8 mouse cellular contexts compared by ENCODE assay signal in genomic region chr2:27079649-27080048, GRCm38 (mm10). TPM values are rescaled to one million over a fixed set of nuclear protein-coding genes. Genes with fewer than 3 reads are reported as not detected.
DNase-seq lines count a peak whose midpoint lies in the region; ATAC-seq and TF ChIP-seq lines count a peak whose summit lies in the region.

No protein-coding gene starts in this region.

- H3K9me3 ChIP-seq in heart, embryonic 15.5 days (replicated peaks) = no peaks in the 10 kb centered on the region
- H3K9me3 ChIP-seq in kidney, postnatal 0 days (replicated peaks; ENCODE audit: low read length) = no peaks in the 10 kb centered on the region
- H3K9me3 ChIP-seq in midbrain, postnatal 0 days (ENCODE audit: low read length) = no peaks in the 10 kb centered on the region

- H3K9ac ChIP-seq in heart, embryonic 15.5 days = peak overlapping the region; percentile 20; the same call in 1 of the 2 replicates
- no peak overlapping the region for H3K9ac ChIP-seq in kidney, postnatal 0 days (ENCODE audit: low read depth, low read length)
- H3K9ac ChIP-seq in midbrain, postnatal 0 days (replicated peaks; ENCODE audit: low read length, poor library complexity, severe bottlenecking) = no peak overlapping the region; the same call in 1 of the 2 replicates

- H3K27ac ChIP-seq in thymus, adult 2 months (ENCODE audit: control insufficient read depth, insufficient read depth, low read length) = no peak overlapping the region; the same call in 1 of the 2 replicates
- H3K27ac ChIP-seq in heart, embryonic 15.5 days = peak overlapping the region; percentile 51
- no peak overlapping the region for H3K27ac ChIP-seq in kidney, postnatal 0 days
- H3K27ac ChIP-seq in midbrain, postnatal 0 days (ENCODE audit: low read depth, low read length) = no peak overlapping the region

- H3K4me2 ChIP-seq in heart, embryonic 15.5 days = peak overlapping the region; percentile 51
- H3K4me2 ChIP-seq in kidney, postnatal 0 days (ENCODE audit: low read length) = peak overlapping the region; percentile 38; the same call in 1 of the 2 replicates
- H3K4me2 ChIP-seq in midbrain, postnatal 0 days (ENCODE audit: low read depth, low read length, poor library complexity, severe bottlenecking) = peak overlapping the region; percentile 19

- no peak for TF ChIP-seq POLR2A in thymus, adult 2 months (IDR thresholded peaks at IDR 0.05; ENCODE audit: control insufficient read depth, extremely low read depth, insufficient read depth, low read length, poor library complexity)

- TF ChIP-seq CTCF in thymus, adult 2 months (IDR thresholded peaks at IDR 0.05; ENCODE audit: borderline replicate concordance, control insufficient read depth, extremely low read depth, insufficient read depth, low read length, poor library complexity) = no peak
- no peak for TF ChIP-seq CTCF in kidney, postnatal 0 days (IDR thresholded peaks at IDR 0.05; ENCODE audit: low read depth)
- no peak for TF ChIP-seq CTCF in midbrain, postnatal 0 days (IDR thresholded peaks at IDR 0.05)

- 51% methylated on average over 2 of the region's 2 CpGs for WGBS in thymus, adult 2 months
- 41% methylated on average over 2 of the region's 2 CpGs for WGBS in heart, embryonic 15.5 days
- WGBS in kidney, postnatal 0 days = 59% methylated on average over 2 of the region's 2 CpGs
- 59% methylated on average over 2 of the region's 2 CpGs for WGBS in midbrain, postnatal 0 days

- ATAC-seq in heart, embryonic 15.5 days (replicated peaks; ENCODE audit: insufficient number of reproducible peaks, insufficient read depth, low FRiP score, low read depth) = no peak
- ATAC-seq in kidney, postnatal 0 days (replicated peaks; ENCODE audit: low FRiP score, low read depth) = no peak
- no peak for ATAC-seq in midbrain, postnatal 0 days (ENCODE audit: low FRiP score)

- DNase-seq in thymus, adult 2 months = no peak
- no peak for DNase-seq in thymus, postnatal 25 days
- peak; percentile 42 for DNase-seq in kidney, postnatal 0 days (ENCODE audit: low spot score)
- DNase-seq in midbrain, postnatal 0 days (ENCODE audit: low spot score) = peak; percentile 70
- no peak for DNase-seq in urinary bladder, postnatal 25 days (ENCODE audit: low spot score)
- no peak for DNase-seq in cerebellum, adult 9-10 months
- DNase-seq in ovary, postnatal 10 days (ENCODE audit: low spot score) = no peak

- H3K27me3 ChIP-seq in thymus, adult 2 months (ENCODE audit: control insufficient read depth, insufficient read depth, low read length) = no peaks in the 10 kb centered on the region
- peaks cover 11% of the 10 kb centered on the region for H3K27me3 ChIP-seq in heart, embryonic 15.5 days
- H3K27me3 ChIP-seq in kidney, postnatal 0 days (ENCODE audit: insufficient read depth, low read length) = no peaks in the 10 kb centered on the region
- H3K27me3 ChIP-seq in midbrain, postnatal 0 days (ENCODE audit: insufficient read depth, low read length) = no peaks in the 10 kb centered on the region

- H3K4me3 ChIP-seq in thymus, adult 2 months (ENCODE audit: control insufficient read depth, insufficient read depth, low read length) = peak overlapping the region; percentile 11
- peak overlapping the region; percentile 28 for H3K4me3 ChIP-seq in heart, embryonic 15.5 days
- no peak overlapping the region for H3K4me3 ChIP-seq in kidney, postnatal 0 days (replicated peaks; ENCODE audit: low read depth, low read length)
- H3K4me3 ChIP-seq in midbrain, postnatal 0 days (ENCODE audit: low read depth, low read length) = no peak overlapping the region

- no peaks in the 10 kb centered on the region for H3K36me3 ChIP-seq in thymus, adult 2 months (ENCODE audit: control insufficient read depth, insufficient read depth, low read length)
- H3K36me3 ChIP-seq in heart, embryonic 15.5 days = no peaks in the 10 kb centered on the region
- H3K36me3 ChIP-seq in kidney, postnatal 0 days (ENCODE audit: insufficient read depth, low read length) = no peaks in the 10 kb centered on the region
- no peaks in the 10 kb centered on the region for H3K36me3 ChIP-seq in midbrain, postnatal 0 days (ENCODE audit: insufficient read depth, low read length)

- H3K4me1 ChIP-seq in thymus, adult 2 months (replicated peaks; ENCODE audit: control insufficient read depth, insufficient read depth, low read length) = peaks cover 50% of the 10 kb centered on the region
- H3K4me1 ChIP-seq in heart, embryonic 15.5 days (replicated peaks) = peaks cover 54% of the 10 kb centered on the region
- H3K4me1 ChIP-seq in kidney, postnatal 0 days (replicated peaks; ENCODE audit: insufficient read depth, low read length) = peaks cover 25% of the 10 kb centered on the region
- 0 out of 2 replicates have a peak, but pooled peaks cover 7% of the 10 kb centered on the region for H3K4me1 ChIP-seq in midbrain, postnatal 0 days (ENCODE audit: insufficient read depth, low read length)

RNA-seq across cellular contexts. Expression of gene Adamtsl2, which starts 0.5 kb away (rescaled TPM):
- polyA plus RNA-seq in thymus, adult 2 months (2012; rRNA removed) = 16.1 and 16.5 TPM in 2 replicates
- 12.3 and 13.8 TPM in 2 replicates for polyA plus RNA-seq in heart, embryonic 15.5 days (2015; fragmentation: Nextera tagmentation; extraction: Ambion mirVana)
- polyA plus RNA-seq in kidney, postnatal 0 days (2015; fragmentation: Nextera tagmentation; extraction: Ambion mirVana) = 0.80 and 0.83 TPM in 2 replicates
- total RNA-seq in midbrain, postnatal 0 days (2014; rRNA removed) = 14.3 and 17.0 TPM in 2 replicates
- polyA plus RNA-seq in midbrain, postnatal 0 days (2015; fragmentation: Nextera tagmentation; extraction: Ambion mirVana) = 7.3 and 9.3 TPM in 2 replicates

RNA-seq across cellular contexts. Expression of gene Mymk, which starts 7.7 kb away (rescaled TPM):
- 0.61 and 0.81 TPM in 2 replicates for polyA plus RNA-seq in thymus, adult 2 months (2012; rRNA removed)
- 0.18 and 0.42 TPM in 2 replicates for polyA plus RNA-seq in heart, embryonic 15.5 days (2015; fragmentation: Nextera tagmentation; extraction: Ambion mirVana)
- 0.11 TPM in 1 of 2 replicates, not detected in the other for polyA plus RNA-seq in kidney, postnatal 0 days (2015; fragmentation: Nextera tagmentation; extraction: Ambion mirVana)
- total RNA-seq in midbrain, postnatal 0 days (2014; rRNA removed) = 0.16 TPM in 1 of 2 replicates, not detected in the other
- 0.15 TPM in 1 of 2 replicates, not detected in the other for polyA plus RNA-seq in midbrain, postnatal 0 days (2015; fragmentation: Nextera tagmentation; extraction: Ambion mirVana)

RNA-seq across cellular contexts. Expression of gene Slc2a6, which starts 51.9 kb away (rescaled TPM):
- 14.0 and 17.5 TPM in 2 replicates for polyA plus RNA-seq in thymus, adult 2 months (2012; rRNA removed)
- 0.26 and 0.57 TPM in 2 replicates for polyA plus RNA-seq in heart, embryonic 15.5 days (2015; fragmentation: Nextera tagmentation; extraction: Ambion mirVana)
- polyA plus RNA-seq in kidney, postnatal 0 days (2015; fragmentation: Nextera tagmentation; extraction: Ambion mirVana) = 0.49 and 0.51 TPM in 2 replicates
- total RNA-seq in midbrain, postnatal 0 days (2014; rRNA removed) = 23.8 and 31.8 TPM in 2 replicates
- 14.4 and 14.8 TPM in 2 replicates for polyA plus RNA-seq in midbrain, postnatal 0 days (2015; fragmentation: Nextera tagmentation; extraction: Ambion mirVana)

Comparison
In these comparisons a context has a peak if more than half of its experiments do, and no peak if none do; other contexts are left out.
1. DNase-seq: peak in kidney, postnatal 0 days (single experiment) and midbrain, postnatal 0 days (single experiment); none in thymus, adult 2 months (single experiment), thymus, postnatal 25 days (single experiment), urinary bladder, postnatal 25 days (single experiment), cerebellum, adult 9-10 months (single experiment) and ovary, postnatal 10 days (single experiment).
2. H3K4me3 ChIP-seq: peak in thymus, adult 2 months (single experiment) and heart, embryonic 15.5 days (single experiment); none in kidney, postnatal 0 days (single experiment) and midbrain, postnatal 0 days (single experiment).
3. Peak in every context shown above with its lines, with median percentiles within 50 percentile points of each other: H3K4me2 ChIP-seq.